ENCODE assay signal across 23 mouse cellular contexts in the genomic region with DNA sequence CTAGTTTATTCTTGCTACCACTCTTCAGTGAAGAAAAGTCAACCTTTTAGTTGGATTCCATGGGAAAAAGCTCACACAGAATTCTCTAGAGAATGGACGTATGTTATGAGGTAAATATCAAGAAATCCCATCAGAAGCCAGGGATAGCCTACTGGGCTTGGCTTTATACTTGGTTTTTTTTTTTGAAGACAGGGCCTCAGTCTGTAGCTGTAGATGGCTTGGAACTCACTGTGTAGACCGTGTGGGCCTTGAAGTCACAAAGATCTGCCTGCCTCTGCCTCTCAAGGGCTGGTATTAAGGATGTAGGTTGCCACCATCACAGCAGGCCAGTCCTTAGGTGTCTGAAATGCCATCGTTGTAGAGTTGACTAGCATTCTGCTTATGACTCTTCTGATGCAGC.
"Had no signal": no experiment of that assay in that cellular context is flagged by ENCODE, and none has a peak within 500 bp of the region (broad histone marks: within the 10 kb centered on the region; RNA-seq: fewer than 3 reads in every experiment).

No protein-coding gene starts in this region.

- DNase-seq: kidney, adult 2 months; kidney, postnatal 25 days; layer of hippocampus, postnatal 36 days; liver; lung, adult 18-20 months; lung, postnatal 10 days; lung, postnatal 36 days; retina, postnatal 1 day; right cerebral cortex, postnatal 25 days; spleen, adult 18-20 months; thymus, adult 2 months; thymus, postnatal 14 days; thymus, postnatal 4 days had no signal

- H3K27me3 ChIP-seq: limb, embryonic 13.5 days; liver, embryonic 12.5 days; liver, embryonic 15.5 days; lung, embryonic 15.5 days; midbrain, embryonic 12.5 days; midbrain, embryonic 15.5 days; neural tube, embryonic 13.5 days; stomach, embryonic 15.5 days had no signal

- H3K36me3 ChIP-seq: stomach, embryonic 15.5 days had no signal

- ATAC-seq: liver, embryonic 12.5 days; midbrain, embryonic 15.5 days had no signal

- H3K4me3 ChIP-seq: left cerebral cortex, adult 2 months; stomach, embryonic 15.5 days had no signal

- H3K9ac ChIP-seq: limb, embryonic 13.5 days; liver, embryonic 15.5 days; lung, embryonic 15.5 days; midbrain, embryonic 12.5 days; midbrain, embryonic 15.5 days; neural tube, embryonic 13.5 days; stomach, embryonic 15.5 days had no signal

- H3K27ac ChIP-seq: kidney, postnatal 0 days; left cerebral cortex, adult 2 months; limb, embryonic 13.5 days; midbrain, embryonic 12.5 days had no signal

- H3K9me3 ChIP-seq: limb, embryonic 13.5 days; liver, embryonic 12.5 days; liver, embryonic 15.5 days; lung, embryonic 15.5 days; midbrain, embryonic 12.5 days; midbrain, embryonic 15.5 days; neural tube, embryonic 13.5 days; stomach, embryonic 15.5 days had no signal
